Mouse (Mus musculus): ENCODE measurements around the gene Gm9639. TPM values are rescaled to one million over a fixed set of nuclear protein-coding genes. Genes with fewer than 3 reads are reported as not detected.
"Not testable (repeated sequence)": the region's sequence is repeated elsewhere in the genome, so short reads cannot be mapped to it uniquely, and the experiment has no call there.

Gm9639 gene
- total RNA-seq, 2 experiments from 2014 or later: not detected

DNA sequence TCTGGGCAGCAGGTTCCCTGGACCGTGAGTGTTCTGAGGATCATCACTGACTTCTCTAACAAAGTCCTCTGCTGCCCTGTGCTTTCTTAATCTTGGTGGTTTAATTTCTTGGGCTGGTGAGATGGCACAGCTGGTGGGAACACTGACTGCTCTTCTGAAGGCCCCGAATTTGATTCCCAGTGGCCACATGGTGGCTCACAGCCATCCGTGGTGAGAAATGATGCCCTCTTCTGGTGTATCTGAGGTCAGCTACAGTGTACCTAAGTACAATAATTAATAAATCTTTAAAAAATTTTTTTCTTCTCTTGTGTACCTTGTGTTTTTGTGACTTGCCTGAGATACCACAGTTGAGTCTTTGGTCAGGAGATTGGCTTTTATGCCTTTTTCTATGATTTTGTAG, 42.6 kb downstream of the Gm9639 start:
- DNase-seq: not testable (repeated sequence)

DNA sequence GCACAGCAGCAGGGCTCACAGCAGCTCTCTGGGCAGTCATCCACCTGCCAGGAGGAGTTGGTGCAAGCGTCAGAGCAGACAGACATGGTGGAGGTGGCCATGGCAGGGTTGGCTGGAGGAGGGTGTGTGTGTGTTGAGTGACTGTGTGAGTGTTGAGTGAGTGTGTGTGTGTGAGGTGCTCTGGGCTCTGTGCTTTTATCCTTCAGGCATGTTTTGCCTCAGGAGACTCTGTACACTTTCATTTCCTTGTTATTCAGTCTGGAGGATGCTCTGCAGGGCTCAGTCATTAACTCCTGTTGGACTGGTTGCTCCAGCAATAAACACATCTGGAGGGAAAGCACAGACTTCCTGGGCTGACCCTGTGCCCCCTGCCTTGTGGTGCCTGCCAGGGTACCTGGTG, 43.6 kb downstream of the Gm9639 start, which contains the start of gene Gm9736:
Gene Gm9736 (minus strand): TSS at position 101 of the 400 bp plus-strand sequence.
- not testable (repeated sequence) for DNase-seq

DNA sequence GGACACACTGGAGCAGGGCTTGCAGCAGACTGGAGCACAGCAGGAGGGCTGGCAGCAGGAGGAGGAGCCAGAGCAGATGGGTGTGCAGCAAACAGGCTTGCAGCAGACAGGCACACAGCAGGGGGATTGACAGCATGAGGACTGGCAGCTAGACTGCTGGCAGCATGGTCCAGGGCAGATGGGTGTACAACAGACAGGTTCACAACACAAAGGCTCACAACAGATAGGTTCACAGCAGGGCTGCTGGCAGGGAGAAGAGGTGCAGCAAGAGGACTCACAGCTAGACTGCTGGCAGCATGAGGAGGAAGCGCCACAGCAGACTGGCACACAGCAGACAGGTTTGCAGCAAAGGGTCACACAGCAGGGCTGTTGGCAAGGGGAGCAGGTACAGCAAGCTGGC, 44.2 kb downstream of the Gm9639 start:
- not testable (repeated sequence) for DNase-seq

Other genes with a start within 250 kb of the Gm9639 start
- gene Pttg1ip, start 213.4 kb downstream of the Gm9639 start, total RNA-seq (2021): 100 to 1,000 TPM; 160 to 178 TPM
- 100 to 1,000 TPM; 119 to 125 TPM for gene Sumo3, start 189.0 kb downstream of the Gm9639 start, total RNA-seq (2021)
- gene Gm49325, start 188.9 kb downstream of the Gm9639 start, total RNA-seq (2021): 10 to 100 TPM; 22.3 to 30.4 TPM
- gene Ube2g2, start 172.8 kb downstream of the Gm9639 start, total RNA-seq (2021): 10 to 100 TPM; 44.4 to 46.1 TPM
- under 1 TPM; 0.27 to 0.64 TPM for gene Tspear, start 108.5 kb downstream of the Gm9639 start, total RNA-seq (2021)
- not detected for gene Gm19402, start 104.3 kb downstream of the Gm9639 start, total RNA-seq (2021)
- not detected for gene Gm9508, start 97.8 kb downstream of the Gm9639 start, total RNA-seq (2021)
- gene Gm10272, start 88.5 kb downstream of the Gm9639 start, total RNA-seq (2021): not detected
- not detected for gene Gm10024, start 83.6 kb downstream of the Gm9639 start, total RNA-seq (2021)
- gene Gm10142, start 79.3 kb downstream of the Gm9639 start, total RNA-seq (2021): not detected
- gene Krtap12-1, start 74.5 kb downstream of the Gm9639 start, total RNA-seq (2021): not detected
- gene Gm10100, start 68.6 kb downstream of the Gm9639 start, total RNA-seq (2021): not detected
- not detected for gene Gm18596, start 52.4 kb downstream of the Gm9639 start, total RNA-seq (2021)
- not detected for gene Gm9736, start 43.7 kb downstream of the Gm9639 start, total RNA-seq (2021)
- not detected for gene Gm3233, start 35.4 kb downstream of the Gm9639 start, total RNA-seq (2021)
- gene Gm3238, start 23.8 kb downstream of the Gm9639 start, total RNA-seq (2021): not detected
- gene Gm7138, start 18.1 kb downstream of the Gm9639 start, total RNA-seq (2021): not detected
- not detected for gene Gm3250, start 12.5 kb downstream of the Gm9639 start, total RNA-seq (2021)
- not detected for gene Gm7137, start 6.9 kb downstream of the Gm9639 start, total RNA-seq (2021)
- not detected for gene Gm19668, start 4.1 kb upstream of the Gm9639 start, total RNA-seq (2021)
- gene Gm9507, start 16.8 kb upstream of the Gm9639 start, total RNA-seq (2021): not detected
- not detected for gene Gm2696, start 19.6 kb upstream of the Gm9639 start, total RNA-seq (2021)
- gene Krtap10-4, start 32.0 kb upstream of the Gm9639 start, total RNA-seq (2021): not detected
- gene Krtap10-10, start 40.9 kb upstream of the Gm9639 start, total RNA-seq (2021): not detected
- not detected for gene Gm36176, start 51.7 kb upstream of the Gm9639 start, total RNA-seq (2021)
- gene Gm10318, start 57.8 kb upstream of the Gm9639 start, total RNA-seq (2021): not detected
- gene Gm3285, start 66.9 kb upstream of the Gm9639 start, total RNA-seq (2021): not detected
- gene Lrrc3, start 107.5 kb upstream of the Gm9639 start, total RNA-seq (2021): 10 to 100 TPM; 12.1 to 16.7 TPM
- gene Trpm2, start 175.5 kb upstream of the Gm9639 start, total RNA-seq (2021): 1 to 10 TPM; 2.3 to 2.8 TPM
- gene 1810043G02Rik, start 183.4 kb upstream of the Gm9639 start, total RNA-seq (2021): 10 to 100 TPM; 15.7 to 21.4 TPM
- gene Pfkl, start 215.0 kb upstream of the Gm9639 start, total RNA-seq (2021): 100 to 1,000 TPM; 142 to 172 TPM
- gene Dnmt3l, start 246.9 kb upstream of the Gm9639 start, total RNA-seq (2021): 1 to 10 TPM; 2.4 to 6.4 TPM
- under 1 TPM in 1 of 2 experiments, not detected in 1; 0.12 TPM for gene Aire, start 248.5 kb upstream of the Gm9639 start, total RNA-seq (2021)